Mouse (Mus musculus): ENCODE data around the gene Rab24.

The Rab24 gene

DNA sequence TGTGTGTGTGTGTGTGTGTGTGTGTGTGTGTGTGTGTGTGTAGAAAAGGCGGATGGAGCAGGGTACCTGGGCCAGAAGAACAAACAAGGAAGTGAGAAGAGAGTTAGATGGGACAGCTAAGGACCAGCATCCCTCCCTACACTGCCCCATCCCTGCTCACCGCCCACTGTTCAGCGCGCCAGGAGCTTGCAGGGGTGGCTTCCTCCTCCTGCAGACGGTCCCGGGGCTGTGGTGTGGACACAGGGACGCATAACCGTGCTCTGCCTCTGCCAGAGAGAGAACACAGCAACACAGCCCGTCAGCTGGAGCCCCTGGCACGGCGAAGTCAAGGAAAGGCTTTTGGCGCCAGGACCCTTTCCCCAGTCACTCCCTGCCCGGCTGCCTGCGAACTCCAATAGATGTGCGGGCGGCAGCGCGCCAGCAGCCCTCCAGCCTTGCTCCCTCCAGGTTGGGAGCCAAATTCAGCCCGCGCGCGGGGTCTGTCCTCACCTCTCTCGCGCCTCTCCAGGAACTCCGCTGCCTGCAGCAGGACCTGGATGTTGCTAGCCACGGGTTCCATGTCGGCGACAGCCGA, 7.5 kb upstream of the Rab24 start:
- in situ Hi-C loops (cut with MboI; ENCODE audit: low sequenced_read_pairs), result no loop called here

DNA sequence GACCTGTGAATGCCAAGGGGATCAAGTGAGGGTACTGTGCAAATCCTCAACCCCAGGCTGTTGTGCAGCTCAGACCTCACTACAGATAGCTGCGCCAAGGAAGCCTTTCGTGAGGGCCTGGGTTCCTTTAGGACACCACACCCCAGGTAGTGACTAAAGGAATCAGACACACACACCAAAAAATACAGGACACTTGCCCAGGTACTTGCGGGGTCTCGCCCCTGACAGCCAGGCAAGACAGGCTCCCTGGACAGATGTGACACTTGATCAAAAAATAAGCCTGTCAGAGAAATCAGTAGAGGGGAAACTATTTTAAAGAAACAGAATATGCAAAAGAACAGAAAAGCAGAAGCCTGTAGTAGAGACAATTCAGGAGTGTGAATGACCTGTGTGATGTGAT, 6.9 kb upstream of the Rab24 start:
- in situ Hi-C loops (cut with MboI; ENCODE audit: low sequenced_read_pairs), result no loop called here

DNA sequence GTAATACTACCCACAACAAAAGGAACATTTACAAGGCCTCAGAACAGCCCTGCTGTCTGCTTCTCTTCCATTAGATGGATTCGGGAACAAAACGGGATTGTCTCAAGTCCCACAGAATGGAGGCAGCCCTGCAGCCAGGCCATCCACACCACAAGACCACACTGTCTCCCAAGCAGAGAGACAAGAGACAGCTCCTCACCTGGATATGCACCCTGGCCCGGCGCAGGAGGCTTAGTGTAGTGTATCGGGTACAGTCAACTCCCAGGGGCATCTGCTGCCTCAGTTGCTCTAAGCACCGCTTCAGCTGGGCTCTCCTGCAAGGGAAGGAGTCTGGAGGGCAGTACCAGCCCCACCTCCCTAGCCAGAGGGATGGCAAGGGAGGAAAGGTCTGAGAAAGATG, 6.4 kb upstream of the Rab24 start:
- in situ Hi-C loops (cut with MboI; ENCODE audit: low sequenced_read_pairs), result no loop called here

DNA sequence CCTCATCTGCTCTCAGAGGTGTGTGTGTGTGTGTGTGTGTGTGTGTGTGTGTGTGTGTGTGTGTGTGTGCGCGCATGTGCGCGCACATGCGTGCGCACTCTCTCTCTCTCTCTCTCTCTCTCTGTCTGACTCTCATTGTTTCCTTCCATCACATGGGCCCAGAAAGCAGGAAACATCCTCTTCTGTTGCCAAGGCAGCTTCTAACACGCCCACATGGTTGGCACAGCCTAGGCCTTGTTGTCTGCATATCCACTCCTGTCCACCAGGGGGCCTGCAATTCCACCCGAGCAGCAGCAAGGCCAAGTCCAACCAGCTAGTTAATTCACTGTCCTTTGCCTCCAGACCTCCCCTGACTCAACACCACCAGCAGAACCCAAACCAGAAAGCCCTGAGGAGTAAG, 5.9 kb upstream of the Rab24 start:
- in situ Hi-C loops (cut with MboI; ENCODE audit: low sequenced_read_pairs), result no loop called here

DNA sequence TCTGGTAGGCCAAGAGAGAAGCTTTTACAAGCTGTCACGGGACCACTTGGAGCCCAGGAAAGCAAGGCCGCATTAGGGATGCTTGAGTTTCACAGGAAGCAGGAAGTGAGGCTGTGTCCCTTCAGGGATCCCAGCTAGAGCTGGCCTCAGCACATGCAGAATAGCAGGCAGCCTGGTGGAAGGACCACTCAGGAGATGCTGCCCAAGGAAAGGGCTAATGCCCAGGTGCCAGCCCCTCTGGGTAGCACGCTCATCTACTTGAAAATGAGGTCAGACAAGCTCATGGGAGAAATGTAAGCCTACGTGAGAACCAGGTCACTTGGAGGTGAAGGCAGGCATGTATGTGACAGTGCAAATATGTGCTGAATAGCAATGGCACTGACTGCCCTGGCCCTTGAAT, 5.4 kb upstream of the Rab24 start:
- in situ Hi-C loops (cut with MboI; ENCODE audit: low sequenced_read_pairs), result no loop called here

DNA sequence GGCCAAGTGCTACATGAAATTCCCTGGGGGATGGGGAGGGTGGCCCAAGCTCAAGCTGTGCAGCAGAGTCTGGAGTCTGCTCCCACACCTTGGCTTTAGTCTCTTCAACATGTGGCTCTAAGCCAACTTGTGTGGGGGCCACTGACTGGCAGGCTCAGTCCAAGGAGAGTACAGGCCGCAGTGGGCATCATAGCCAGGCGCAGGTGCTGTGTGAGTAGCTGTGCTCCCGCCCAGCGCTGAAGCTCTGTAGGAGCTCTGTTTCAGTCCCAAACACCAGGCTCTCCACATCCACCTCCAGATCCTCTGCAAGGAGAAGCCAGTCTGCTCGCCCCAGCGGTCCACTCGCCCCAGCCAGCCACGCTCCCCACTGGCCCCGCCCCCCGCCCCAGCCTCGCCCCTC, 3.9 kb upstream of the Rab24 start:
- in situ Hi-C loops (cut with MboI; ENCODE audit: low sequenced_read_pairs), result no loop called here

DNA sequence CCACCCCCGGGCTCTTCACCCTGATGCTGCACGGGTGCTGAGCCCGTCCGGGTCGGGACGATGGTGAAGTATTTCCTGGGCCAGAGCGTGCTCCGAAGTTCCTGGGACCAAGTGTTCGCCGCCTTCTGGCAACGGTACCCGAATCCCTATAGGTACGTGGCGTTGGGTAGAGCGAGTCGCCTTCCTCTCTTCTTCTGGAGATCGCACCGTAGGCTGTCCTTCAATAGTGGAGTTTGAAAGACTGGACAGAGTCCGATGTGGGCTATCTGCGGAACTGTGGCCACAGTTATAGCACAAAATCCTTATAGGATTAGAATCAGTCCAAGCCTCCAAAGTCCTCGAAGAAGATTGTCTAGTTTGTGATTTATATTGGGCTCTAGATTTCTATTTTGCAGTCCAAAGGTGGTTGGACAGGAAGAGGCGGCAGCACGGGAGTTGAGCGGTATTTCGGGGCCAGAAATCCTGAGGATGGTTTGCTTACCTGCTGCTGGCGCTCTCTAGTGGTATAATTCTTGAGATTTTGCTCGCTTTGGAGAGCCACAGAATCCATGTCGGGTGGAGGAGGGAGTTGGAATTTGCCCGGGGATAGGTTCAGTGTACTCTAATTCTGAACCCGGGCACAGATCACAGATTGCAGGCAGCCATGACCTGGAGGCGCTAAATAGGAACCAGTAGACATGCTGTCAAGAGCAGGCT, 532 bp upstream of the Rab24 start:
- in situ Hi-C loops (cut with MboI; ENCODE audit: low sequenced_read_pairs), result no loop called here

DNA sequence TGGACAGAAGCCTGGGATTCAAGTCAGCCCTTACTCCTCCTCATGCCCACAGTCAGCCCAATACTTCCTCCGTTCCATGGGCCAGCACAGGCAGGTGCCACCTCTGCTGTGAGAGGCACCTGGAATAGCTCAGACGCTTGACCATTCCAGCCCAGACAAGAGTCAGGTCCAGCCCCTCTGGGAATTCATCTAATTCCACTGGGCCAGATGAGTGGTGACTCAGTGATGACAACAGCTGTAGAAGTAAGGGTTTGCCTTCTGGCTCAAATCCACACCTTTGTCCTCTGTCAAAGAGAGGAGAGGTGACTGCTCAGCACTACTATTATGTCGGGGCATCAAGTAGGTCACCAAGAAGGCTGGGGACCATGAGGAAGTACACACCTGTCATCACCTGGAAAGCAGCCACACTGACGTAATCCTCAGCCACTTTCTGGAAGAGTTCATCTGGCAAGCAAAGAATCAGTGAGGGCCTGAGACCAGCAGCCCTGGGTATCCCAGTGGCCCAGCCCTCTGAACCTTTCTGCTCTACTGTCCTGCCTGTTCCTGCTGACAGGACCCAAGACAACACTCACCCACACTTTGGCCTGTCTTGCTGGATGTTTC, 1.7 kb downstream of the Rab24 start, which contains the start of gene Prelid1:
Prelid1 (plus strand) TSS at position 570 of the 603 bp plus-strand sequence.
- in situ Hi-C loops (cut with MboI; ENCODE audit: low sequenced_read_pairs), result no loop called here

DNA sequence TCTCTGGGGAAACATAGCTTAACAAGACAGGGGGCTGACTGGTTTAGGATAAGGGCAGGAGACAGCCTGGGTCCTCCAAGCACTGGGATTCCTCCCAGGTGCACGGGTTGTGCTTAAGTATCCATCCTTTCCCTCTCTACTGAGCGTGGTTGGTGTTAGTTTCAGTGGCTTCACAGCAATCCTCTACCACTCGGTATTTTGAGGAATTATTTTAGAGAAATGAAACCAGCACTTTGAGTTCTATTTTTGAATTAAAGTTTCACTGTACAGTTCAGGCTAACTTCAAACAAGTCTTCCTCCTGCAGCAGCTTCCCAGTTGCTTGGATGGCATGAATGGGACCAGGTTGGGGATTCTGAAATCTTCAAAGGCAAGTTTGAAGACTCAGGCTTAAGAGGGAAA, 3.4 kb downstream of the Rab24 start:
- in situ Hi-C loops (cut with MboI; ENCODE audit: low sequenced_read_pairs), result no loop called here

DNA sequence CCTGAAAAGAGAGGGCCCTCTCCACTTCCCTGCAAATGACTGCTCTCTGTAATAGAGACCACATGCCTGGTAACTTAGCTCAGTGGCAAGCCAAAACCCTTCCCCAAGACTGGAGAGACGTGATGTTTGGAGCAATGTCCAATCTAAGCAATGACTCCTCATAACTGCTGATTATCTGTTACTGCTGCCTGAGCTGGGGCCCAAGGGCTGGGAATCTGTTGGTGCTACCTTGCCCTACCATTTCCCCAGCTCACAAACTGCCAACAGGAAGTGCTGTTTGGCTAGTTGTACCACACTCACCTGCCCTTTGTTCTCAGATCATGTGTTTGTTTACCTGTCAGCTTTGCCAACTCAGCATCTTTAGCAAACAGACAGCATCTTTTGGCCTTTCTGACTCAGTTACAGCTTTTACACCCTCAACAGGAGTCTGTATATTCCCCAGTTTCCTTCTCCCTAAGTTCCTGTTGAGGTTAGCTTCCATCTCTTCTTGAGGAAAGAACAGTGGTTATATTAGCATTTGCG, 6.8 kb downstream of the Rab24 start:
- in situ Hi-C loops (cut with MboI; ENCODE audit: low sequenced_read_pairs), result no loop called here

DNA sequence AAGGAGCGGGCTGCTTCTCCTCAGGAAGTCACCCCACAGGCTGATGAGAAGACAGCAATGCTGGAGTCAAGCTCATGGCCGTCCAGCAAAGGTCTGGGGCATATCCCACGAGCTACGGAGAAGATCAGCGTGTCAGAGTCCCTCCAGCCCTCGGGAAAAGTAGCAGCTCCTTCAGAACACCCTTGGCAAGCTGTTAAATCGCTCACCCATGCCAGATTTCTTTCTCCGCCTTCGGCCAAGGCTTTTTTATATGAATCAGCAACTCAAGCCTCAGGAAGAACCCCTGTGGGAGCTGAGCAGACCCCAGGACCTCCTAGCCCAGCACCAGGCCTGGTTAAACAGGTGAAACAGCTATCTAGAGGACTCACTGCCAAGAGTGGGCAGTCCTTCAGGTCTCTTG, 8.7 kb downstream of the Rab24 start:
- in situ Hi-C loops (cut with MboI; ENCODE audit: low sequenced_read_pairs), result no loop called here

DNA sequence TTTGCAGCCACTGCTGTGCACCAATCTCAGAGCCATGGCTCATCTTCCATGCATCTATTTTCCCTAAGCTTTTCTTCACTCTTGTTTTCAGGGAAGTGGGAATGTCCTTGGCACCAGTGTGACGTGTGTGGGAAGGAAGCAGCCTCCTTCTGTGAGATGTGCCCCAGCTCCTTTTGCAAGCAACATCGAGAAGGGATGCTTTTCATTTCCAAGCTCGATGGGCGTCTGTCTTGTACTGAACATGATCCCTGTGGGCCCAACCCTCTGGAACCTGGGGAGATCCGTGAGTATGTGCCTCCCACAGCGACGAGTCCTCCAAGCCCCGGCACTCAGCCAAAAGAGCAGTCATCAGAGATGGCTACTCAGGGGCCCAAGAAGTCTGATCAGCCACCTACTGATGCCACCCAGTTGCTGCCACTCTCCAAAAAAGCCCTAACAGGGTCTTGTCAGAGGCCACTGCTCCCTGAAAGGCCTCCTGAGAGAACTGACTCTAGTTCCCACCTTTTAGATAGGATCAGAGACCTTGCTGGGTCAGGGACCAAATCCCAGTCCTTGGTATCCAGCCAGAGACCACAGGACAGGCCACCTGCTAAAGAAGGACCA, 9.6 kb downstream of the Rab24 start:
- in situ Hi-C loops (cut with MboI; ENCODE audit: low sequenced_read_pairs), result no loop called here

DNA sequence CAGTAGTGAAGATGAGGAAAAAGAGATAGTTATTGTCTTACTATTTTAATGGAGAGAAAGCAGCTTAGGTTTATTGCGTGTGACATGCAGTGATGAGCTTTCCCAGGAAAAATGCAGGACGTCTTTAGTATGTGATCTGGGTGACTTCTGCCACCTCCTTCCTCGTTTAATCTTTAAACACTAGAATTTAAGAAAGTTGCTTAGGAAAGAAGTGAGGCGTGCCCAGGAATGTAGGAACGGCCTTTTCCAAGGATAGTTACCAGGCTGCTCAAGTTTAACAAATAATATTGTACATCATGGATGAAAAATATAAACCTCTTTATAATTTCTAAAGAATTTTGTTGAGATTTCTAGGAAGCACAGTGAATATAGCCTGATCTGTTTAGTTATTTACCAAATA, 20.8 kb downstream of the Rab24 start:
- in situ Hi-C loops (cut with MboI; ENCODE audit: low sequenced_read_pairs), result no loop called here

DNA sequence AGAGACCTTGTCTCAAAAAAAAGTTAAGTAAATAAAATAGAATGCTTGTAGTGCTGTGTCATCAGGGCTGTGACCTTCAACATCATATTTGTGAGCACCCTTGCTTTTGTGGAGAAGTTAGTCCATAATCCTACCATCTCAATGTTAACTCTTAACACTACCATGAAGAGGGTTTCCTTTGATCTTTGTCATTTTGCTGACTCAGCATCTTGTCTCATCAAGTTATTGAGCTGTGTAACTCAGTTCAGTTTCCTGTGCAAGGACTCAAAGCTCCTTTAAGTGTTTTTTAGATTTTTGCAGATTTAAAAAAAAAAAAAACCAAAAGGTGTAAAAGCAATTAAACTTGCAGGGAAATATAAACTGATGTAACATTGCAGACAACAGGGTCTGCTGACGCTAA, 25.0 kb downstream of the Rab24 start:
- in situ Hi-C loops (cut with MboI; ENCODE audit: low sequenced_read_pairs), result no loop called here

DNA sequence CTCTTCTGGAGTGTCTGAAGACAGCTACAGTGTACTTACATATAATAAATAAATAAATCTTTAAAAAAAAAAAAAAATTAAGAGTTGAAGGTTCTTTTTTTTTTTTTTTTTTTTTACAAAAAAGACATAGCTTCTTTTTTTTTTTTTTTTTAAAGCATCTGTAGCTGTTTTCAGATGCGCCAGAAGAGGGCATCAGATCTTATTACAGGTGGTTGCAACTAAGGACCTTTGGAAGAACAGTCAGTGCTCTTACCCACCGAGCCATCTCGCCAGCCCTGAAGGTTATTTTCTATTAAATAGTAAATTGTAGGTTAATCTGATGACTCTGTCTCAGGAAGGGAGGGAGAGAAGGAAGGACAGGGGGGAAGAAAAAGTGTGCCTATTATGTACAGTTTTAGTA, 32.9 kb downstream of the Rab24 start:
- in situ Hi-C loops (cut with MboI; ENCODE audit: low sequenced_read_pairs), result no loop called here

DNA sequence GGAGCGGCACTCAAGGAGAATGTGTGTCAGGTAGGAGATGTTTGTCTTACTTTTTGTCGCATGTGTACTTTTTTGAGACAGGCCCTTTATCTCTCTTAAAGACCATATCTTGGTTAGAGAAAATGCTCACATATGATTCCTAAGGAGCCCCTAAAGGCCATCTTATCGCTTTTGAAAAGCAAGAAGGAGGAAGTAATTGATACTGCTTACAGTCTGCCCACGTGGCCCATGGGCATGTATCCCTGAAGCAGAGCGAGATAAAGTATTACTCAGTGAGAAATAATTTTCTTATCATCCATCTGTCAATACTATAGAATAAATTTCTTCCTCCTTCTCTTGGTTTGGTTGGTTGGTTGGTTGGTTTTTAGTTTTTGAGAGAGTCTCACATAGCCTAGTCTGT, 44.1 kb downstream of the Rab24 start:
- in situ Hi-C loops (cut with MboI; ENCODE audit: low sequenced_read_pairs), result no loop called here

DNA sequence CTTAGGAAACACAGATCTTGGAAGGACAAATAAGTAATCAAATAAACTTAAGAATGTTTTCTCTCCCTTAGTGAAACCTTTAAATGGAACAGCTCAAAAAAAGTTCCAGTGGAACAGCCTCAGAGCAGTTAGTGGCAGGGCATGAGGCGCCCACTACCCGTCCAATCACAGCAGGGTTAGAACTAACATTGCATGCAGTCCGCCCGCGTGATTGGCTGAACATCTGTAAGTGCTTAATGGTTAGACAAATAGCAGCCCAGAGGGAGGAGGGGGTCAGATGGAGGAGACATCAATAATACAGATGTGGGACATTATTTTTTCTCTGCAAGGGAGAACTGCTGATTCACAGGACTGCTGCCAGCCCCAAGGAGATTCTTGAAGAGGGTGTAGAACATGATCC, 44.5 kb downstream of the Rab24 start:
- in situ Hi-C loops (cut with MboI; ENCODE audit: low sequenced_read_pairs), result no loop called here

Data from CH12F3 (cell line).